Mouse (Mus musculus) embryonic facial prominence, embryonic 13.5 days (tissue): Measurements from ENCODE around the gene Nyap1. TPM values are rescaled to one million over a fixed set of nuclear protein-coding genes. Genes with fewer than 3 reads are reported as not detected.

Experiments used
- ATAC-seq: fragments of 200-750 bp; cut with Nextera tagmentation; 2 replicates; pipeline ENCODE4 v1.8.0; 2017; ENCODE audit warnings: low read depth; ENCODE audit not compliant: insufficient number of reproducible peaks, insufficient read depth, low FRiP score, low TSS enrichment
- H3K27ac ChIP-seq: fragments of 300-500 bp; sonication (generic); 2 replicates; pipeline ENCODE4 v1.5.1; 2015; ENCODE audit warnings: moderate library complexity, mild to moderate bottlenecking, inconsistent platforms
- H3K27me3 ChIP-seq: fragments of 300-500 bp; sonication (generic); 2 replicates; pipeline ENCODE4 v1.6.1; 2015; ENCODE audit warnings: mild to moderate bottlenecking, inconsistent platforms
- H3K36me3 ChIP-seq: fragments of 300-500 bp; sonication (generic); 2 replicates; pipeline ENCODE4 v1.6.1; 2015; ENCODE audit warnings: mild to moderate bottlenecking, inconsistent platforms
- H3K4me1 ChIP-seq: fragments of 300-500 bp; sonication (generic); 2 replicates; pipeline ENCODE4 v1.6.1; 2015; ENCODE audit warnings: inconsistent platforms
- H3K4me2 ChIP-seq: fragments of 300-500 bp; sonication (generic); 2 replicates; pipeline ENCODE4 v1.6.1; 2015; ENCODE audit warnings: moderate library complexity, mild to moderate bottlenecking, inconsistent platforms
- H3K4me3 ChIP-seq: fragments of 300-500 bp; sonication (generic); 2 replicates; pipeline ENCODE4 v1.5.1; 2015; ENCODE audit warnings: mild to moderate bottlenecking, inconsistent platforms
- H3K9ac ChIP-seq: fragments of 300-500 bp; sonication (generic); 2 replicates; pipeline ENCODE4 v1.6.1; 2015; ENCODE audit warnings: mild to moderate bottlenecking, inconsistent platforms
- H3K9me3 ChIP-seq: fragments of 300-500 bp; sonication (generic); 2 replicates; pipeline ENCODE4 v1.6.1; 2016; ENCODE audit warnings: inconsistent platforms
- WGBS: fragments of 180-500 bp; shearing (Covaris S2); methylation state at CpG from one replicate; pipeline ENCODE4 v1.1.7; 2015; ENCODE audit warnings: mixed read lengths; 5-methylcytosine and 5-hydroxymethylcytosine counted together
- polyA plus RNA-seq: library from polyadenylated mRNA; unstranded; fragments of >200 nt; fragmentation: Nextera tagmentation; extraction: Ambion mirVana; gene quantifications from 2 replicates; pipeline ENCODE4 v1.2.1, GENCODE M21; 2015

The Nyap1 gene
- polyA plus RNA-seq, 1 experiment from 2014 or later = 3.5 TPM

- no peak for ATAC-seq
- Histone ChIP-seq H3K4me3 (no peak overlapping the region), H3K9me3 (no peaks in the 10 kb centered on the region), H3K27me3 (no peaks in the 10 kb centered on the region), H3K9ac (no peak overlapping the region), H3K4me2 (no peak overlapping the region), H3K27ac (no peak overlapping the region), H3K36me3 (no peaks in the 10 kb centered on the region), H3K4me1 (peaks cover 23% of the 10 kb centered on the region)
- WGBS = 97% methylated on average over 3 of the region's 3 CpGs
Measured at GRCm38 (mm10) chr5:137685653-137686052, 55.8 kb downstream of the Nyap1 start.

- H3K4me2 ChIP-seq = peak within 1 kb of the TSS; percentile 90
- H3K4me1 ChIP-seq = peaks cover 23% of the 10 kb centered on the region
- H3K36me3 ChIP-seq = peaks cover 3% of the 10 kb centered on the region; the same call in 1 of the 2 replicates
- no peaks in the 10 kb centered on the region for H3K9me3 ChIP-seq
- WGBS = under 1% methylated on average over 60 of the region's 62 CpGs
- H3K27ac ChIP-seq = peak within 1 kb of the TSS; percentile 62; the same call in 1 of the 2 replicates
- H3K9ac ChIP-seq = peak within 1 kb of the TSS; percentile 76
- peak within 1 kb of the TSS; percentile 73 for H3K4me3 ChIP-seq
- ATAC-seq = peak; percentile 97
- H3K27me3 ChIP-seq = no peaks in the 10 kb centered on the region
Measured at GRCm38 (mm10) chr5:137684294-137685123, 56.9 kb downstream of the Nyap1 start, which contains the start of gene Agfg2. Gene Agfg2, minus strand, starts transcription at chr5:137684726.

- Histone ChIP-seq H3K9me3 (no peaks in the 10 kb centered on the region), H3K27me3 (no peaks in the 10 kb centered on the region), H3K4me2 (peak overlapping the region; percentile 90), H3K36me3 (peaks cover 3% of the 10 kb centered on the region; the same call in 1 of the 2 replicates), H3K4me1 (peaks cover 23% of the 10 kb centered on the region), H3K27ac (0 out of 2 replicates have a peak overlapping the region, but pooled peaks have one; percentile 62), H3K4me3 (peak overlapping the region; percentile 73), H3K9ac (peak overlapping the region; percentile 76)
- ATAC-seq = no peak
- 12% methylated on average over 28 of the region's 28 CpGs for WGBS
Measured at GRCm38 (mm10) chr5:137683388-137684293, 57.8 kb downstream of the Nyap1 start.

GRCm38 (mm10) chr5:137682526-137682925, 58.9 kb downstream of the Nyap1 start:
- no peak overlapping the region for H3K27ac ChIP-seq
- no peaks in the 10 kb centered on the region for H3K27me3 ChIP-seq
- H3K4me3 ChIP-seq = no peak overlapping the region
- H3K9ac ChIP-seq = no peak overlapping the region
- peaks cover 23% of the 10 kb centered on the region for H3K4me1 ChIP-seq
- 0 out of 2 replicates have a peak overlapping the region, but pooled peaks have one; percentile 5 for H3K4me2 ChIP-seq
- WGBS = 82% methylated on average over 6 of the region's 6 CpGs
- ATAC-seq = no peak
- H3K9me3 ChIP-seq = no peaks in the 10 kb centered on the region
- H3K36me3 ChIP-seq = peaks cover 4% of the 10 kb centered on the region; the same call in 1 of the 2 replicates

Other genes with a start within 250 kb of the Nyap1 start
- gene Pop7, start 239.1 kb downstream of the Nyap1 start, polyA plus RNA-seq = 48.0 and 56.2 TPM in 2 replicates
- gene Gigyf1, start 223.1 kb downstream of the Nyap1 start, polyA plus RNA-seq = 16.3 and 17.1 TPM in 2 replicates
- not detected in 2 replicates for gene Epo, start 208.4 kb downstream of the Nyap1 start, polyA plus RNA-seq
- 360 and 396 TPM in 2 replicates for gene Gnb2, start 208.1 kb downstream of the Nyap1 start, polyA plus RNA-seq
- gene Actl6b, start 188.1 kb downstream of the Nyap1 start, polyA plus RNA-seq = 2.8 and 4.5 TPM in 2 replicates
- gene Tfr2, start 171.8 kb downstream of the Nyap1 start, polyA plus RNA-seq = 0.35 and 1.7 TPM in 2 replicates
- gene Mospd3, start 140.5 kb downstream of the Nyap1 start, polyA plus RNA-seq = 33.3 and 33.8 TPM in 2 replicates
- gene Pcolce, start 127.8 kb downstream of the Nyap1 start, polyA plus RNA-seq = 122 and 135 TPM in 2 replicates
- 0.13 TPM in 1 of 2 replicates, not detected in the other for gene Fbxo24, start 112.6 kb downstream of the Nyap1 start, polyA plus RNA-seq
- 31.5 and 33.9 TPM in 2 replicates for gene Lrch4, start 112.5 kb downstream of the Nyap1 start, polyA plus RNA-seq
- gene Gm20605, start 112.4 kb downstream of the Nyap1 start, polyA plus RNA-seq = 7.9 and 8.2 TPM in 2 replicates
- 7.0 and 8.6 TPM in 2 replicates for gene Sap25, start 100.3 kb downstream of the Nyap1 start, polyA plus RNA-seq
- 0.26 and 0.32 TPM in 2 replicates for gene Irs3, start 95.9 kb downstream of the Nyap1 start, polyA plus RNA-seq
- 15.8 and 19.2 TPM in 2 replicates for gene Agfg2, start 56.9 kb downstream of the Nyap1 start, polyA plus RNA-seq
- 129 and 134 TPM in 2 replicates for gene Tsc22d4, start 4.1 kb upstream of the Nyap1 start, polyA plus RNA-seq
- 28.4 and 30.6 TPM in 2 replicates for gene Ppp1r35, start 37.2 kb upstream of the Nyap1 start, polyA plus RNA-seq
- 14.2 and 14.7 TPM in 2 replicates for gene Mepce, start 46.0 kb upstream of the Nyap1 start, polyA plus RNA-seq
- gene Zcwpw1, start 46.2 kb upstream of the Nyap1 start, polyA plus RNA-seq = 36.1 and 39.7 TPM in 2 replicates
- 0.31 and 0.70 TPM in 2 replicates for gene Pilra, start 94.7 kb upstream of the Nyap1 start, polyA plus RNA-seq
- gene Pilrb1, start 116.5 kb upstream of the Nyap1 start, polyA plus RNA-seq = not detected in 2 replicates
- not detected in 2 replicates for gene Pilrb2, start 130.2 kb upstream of the Nyap1 start, polyA plus RNA-seq
- 0.34 TPM in 1 of 2 replicates, not detected in the other for gene Cyp3a13, start 180.0 kb upstream of the Nyap1 start, polyA plus RNA-seq
- gene Gjc3, start 221.5 kb upstream of the Nyap1 start, polyA plus RNA-seq = 0.46 and 0.52 TPM in 2 replicates
- 0.17 and 0.40 TPM in 2 replicates for gene Azgp1, start 239.9 kb upstream of the Nyap1 start, polyA plus RNA-seq